Mouse (Mus musculus) forebrain, embryonic 15.5 days (tissue): Measurements from ENCODE around the gene Mfap1b. TPM values are rescaled to one million over a fixed set of nuclear protein-coding genes. Genes with fewer than 3 reads are reported as not detected.
A peak's percentile ranks its signal among the peaks of the same experiment; 100 is the strongest.

Source experiments
- ATAC-seq: fragments of 200-750 bp; cut with Nextera tagmentation; replicated peaks from 2 replicates; pipeline ENCODE4 v1.8.0; 2017; ENCODE audit warnings: mild to moderate bottlenecking, moderate TSS enrichment, moderate library complexity
- H3K27ac ChIP-seq: fragments of 300-500 bp; sonication (generic); replicated peaks from 2 replicates; pipeline ENCODE4 v1.5.1; 2015; ENCODE audit warnings: mild to moderate bottlenecking, inconsistent platforms
- H3K27me3 ChIP-seq: fragments of 300-500 bp; sonication (generic); 2 replicates; pipeline ENCODE4 v1.6.1; 2015; ENCODE audit warnings: inconsistent platforms
- H3K36me3 ChIP-seq: fragments of 300-500 bp; sonication (generic); 2 replicates; pipeline ENCODE4 v1.6.1; 2015; ENCODE audit warnings: mild to moderate bottlenecking, inconsistent platforms
- H3K4me1 ChIP-seq: fragments of 300-500 bp; sonication (generic); 2 replicates; pipeline ENCODE4 v1.6.1; 2015; ENCODE audit warnings: inconsistent platforms
- H3K4me2 ChIP-seq: fragments of 300-500 bp; sonication (generic); replicated peaks from 2 replicates; pipeline ENCODE4 v1.6.1; 2015; ENCODE audit warnings: mild to moderate bottlenecking, inconsistent platforms
- H3K4me3 ChIP-seq: fragments of 300-500 bp; sonication (generic); 2 replicates; pipeline ENCODE4 v1.5.1; 2015; ENCODE audit warnings: mild to moderate bottlenecking, inconsistent platforms
- H3K9ac ChIP-seq: fragments of 300-500 bp; sonication (generic); replicated peaks from 2 replicates; pipeline ENCODE4 v1.6.1; 2015; ENCODE audit warnings: mild to moderate bottlenecking, inconsistent platforms
- H3K9me3 ChIP-seq: fragments of 300-500 bp; sonication (generic); 2 replicates; pipeline ENCODE4 v1.6.1; 2016; ENCODE audit warnings: inconsistent platforms
- WGBS: fragments of 180-500 bp; shearing (Covaris S2); methylation state at CpG from one replicate; pipeline ENCODE4 v1.1.7; 2015; ENCODE audit warnings: mixed read lengths; 5-methylcytosine and 5-hydroxymethylcytosine counted together
- microRNA-seq: library from miRNA; unstranded; fragments of <30 nt; microRNA quantifications from one replicate; pipeline ENCODE4, GENCODE M21; 2016
- polyA plus RNA-seq: library from polyadenylated mRNA; unstranded; fragments of >200 nt; fragmentation: Nextera tagmentation; extraction: Ambion mirVana; gene quantifications from 2 replicates; pipeline ENCODE4 v1.2.1, GENCODE M21; 2015

Gene Mfap1b
- polyA plus RNA-seq, 1 experiment from 2014 or later, result 73.1 TPM

GRCm38 (mm10) chr2:121415591-121415990 lies 58.3 kb downstream of the Mfap1b start:
- 87% methylated on average over 3 of the region's 3 CpGs for WGBS
- Histone ChIP-seq H3K27me3 (no peaks in the 10 kb centered on the region), H3K4me2 (peak overlapping the region; percentile 70), H3K27ac (no peak overlapping the region), H3K4me1 (peaks cover 31% of the 10 kb centered on the region), H3K9ac (peak overlapping the region; percentile 97; the same call in 1 of the 2 replicates), H3K9me3 (no peaks in the 10 kb centered on the region), H3K36me3 (peaks cover 16% of the 10 kb centered on the region), H3K4me3 (peak overlapping the region; percentile 91; the same call in 1 of the 2 replicates)
- ATAC-seq, result no peak

- Histone ChIP-seq H3K4me2 (peak overlapping the region; percentile 70), H3K9me3 (no peaks in the 10 kb centered on the region), H3K27ac (no peak overlapping the region), H3K4me3 (peak overlapping the region; percentile 91), H3K4me1 (peaks cover 31% of the 10 kb centered on the region), H3K36me3 (peaks cover 16% of the 10 kb centered on the region), H3K27me3 (no peaks in the 10 kb centered on the region), H3K9ac (peak overlapping the region; percentile 97; the same call in 1 of the 2 replicates)
- 65% methylated on average over 3 of the region's 3 CpGs for WGBS
- no peak for ATAC-seq
These were observed 58.8 kb downstream of the Mfap1b start for GRCm38 (mm10) chr2:121415103-121415502.

- peak; percentile 65 for ATAC-seq
- Histone ChIP-seq H3K9ac (peak overlapping the region; percentile 97), H3K27me3 (no peaks in the 10 kb centered on the region), H3K4me3 (peak overlapping the region; percentile 91), H3K4me1 (peaks cover 31% of the 10 kb centered on the region), H3K9me3 (no peaks in the 10 kb centered on the region), H3K27ac (peak overlapping the region; percentile 97), H3K36me3 (peaks cover 12% of the 10 kb centered on the region), H3K4me2 (peak overlapping the region; percentile 70)
- under 1% methylated on average over 32 of the region's 32 CpGs for WGBS
These were observed 59.7 kb downstream of the Mfap1b start for GRCm38 (mm10) chr2:121414139-121414685.

- Histone ChIP-seq H3K9ac (peak within 1 kb of the TSS; percentile 97), H3K4me1 (peaks cover 31% of the 10 kb centered on the region), H3K4me2 (peak within 1 kb of the TSS; percentile 70), H3K36me3 (peaks cover 8% of the 10 kb centered on the region), H3K27me3 (no peaks in the 10 kb centered on the region), H3K4me3 (peak within 1 kb of the TSS; percentile 91), H3K9me3 (no peaks in the 10 kb centered on the region), H3K27ac (peak within 1 kb of the TSS; percentile 97)
- ATAC-seq, result peak; percentile 100
- WGBS, result 0% methylated on average over 64 of the region's 68 CpGs
These were observed 60.4 kb downstream of the Mfap1b start, which contains the start of the genes Pdia3 and Catsper2 for GRCm38 (mm10) chr2:121413387-121414042. Pdia3 (plus strand) TSS chr2:121413775. Catsper2 (minus strand) TSS chr2:121413792.

GRCm38 (mm10) chr2:121412843-121413386 lies 61.0 kb downstream of the Mfap1b start:
- 12% methylated on average over 4 of the region's 4 CpGs for WGBS
- peak overlapping the region; percentile 91 for H3K4me3 ChIP-seq
- H3K27me3 ChIP-seq, result no peaks in the 10 kb centered on the region
- peak overlapping the region; percentile 69 for H3K9ac ChIP-seq
- peak overlapping the region; percentile 97 for H3K27ac ChIP-seq
- peak overlapping the region; percentile 47 for H3K4me2 ChIP-seq
- peaks cover 5% of the 10 kb centered on the region; the same call in 1 of the 2 replicates for H3K36me3 ChIP-seq
- H3K4me1 ChIP-seq, result peaks cover 31% of the 10 kb centered on the region
- no peak for ATAC-seq
- H3K9me3 ChIP-seq, result no peaks in the 10 kb centered on the region

Small RNAs within 50 kb of the gene (microRNA-seq; reads per million reads assigned to microRNA genes)
- gene Gm22953, result not detected

Other genes starting within 250 kb of the Mfap1b start
- 186 and 197 TPM in 2 replicates for gene Trp53bp1, start 202.7 kb downstream of the Mfap1b start, polyA plus RNA-seq
- 9.4 and 13.9 TPM in 2 replicates for gene Map1a, start 184.5 kb downstream of the Mfap1b start, polyA plus RNA-seq
- 13.8 and 16.6 TPM in 2 replicates for gene Ppip5k1, start 118.7 kb downstream of the Mfap1b start, polyA plus RNA-seq
- 23.8 and 25.1 TPM in 2 replicates for gene Ckmt1, start 116.4 kb downstream of the Mfap1b start, polyA plus RNA-seq
- 0.03 TPM in 1 of 2 replicates, not detected in the other for gene Strc, start 86.9 kb downstream of the Mfap1b start, polyA plus RNA-seq
- 311 and 322 TPM in 2 replicates for gene Pdia3, start 60.3 kb downstream of the Mfap1b start, polyA plus RNA-seq
- gene Catsper2, start 60.3 kb downstream of the Mfap1b start, polyA plus RNA-seq, result 3.8 and 4.2 TPM in 2 replicates
- 1.8 and 1.9 TPM in 2 replicates for gene Ell3, start 29.8 kb downstream of the Mfap1b start, polyA plus RNA-seq
- 330 and 368 TPM in 2 replicates for gene Serf2, start 24.9 kb downstream of the Mfap1b start, polyA plus RNA-seq
- 112 TPM in 2 replicates for gene Hypk, start 20.8 kb downstream of the Mfap1b start, polyA plus RNA-seq
- gene Serinc4, start 17.3 kb downstream of the Mfap1b start, polyA plus RNA-seq, result 1.3 and 1.6 TPM in 2 replicates
- 32.5 and 34.5 TPM in 2 replicates for gene Mfap1a, start 32.6 kb upstream of the Mfap1b start, polyA plus RNA-seq
- gene Wdr76, start 32.7 kb upstream of the Mfap1b start, polyA plus RNA-seq, result 7.2 and 8.2 TPM in 2 replicates